Mouse (Mus musculus) limb, embryonic 13.5 days (tissue): Measurements from ENCODE around the gene Pfkfb2. TPM values are rescaled to one million over a fixed set of nuclear protein-coding genes. Genes with fewer than 3 reads are reported as not detected.

ENCODE experiments used
- ATAC-seq: fragments of 200-750 bp; cut with Nextera tagmentation; 2 replicates; pipeline ENCODE4 v1.8.0; 2017; ENCODE audit warnings: low read depth, moderate number of reproducible peaks, moderate TSS enrichment; ENCODE audit not compliant: low FRiP score
- H3K27ac ChIP-seq: fragments of 300-500 bp; sonication (generic); 2 replicates; pipeline ENCODE4 v1.5.1; 2015; ENCODE audit warnings: inconsistent platforms, mild to moderate bottlenecking, moderate library complexity
- H3K27me3 ChIP-seq: fragments of 300-500 bp; sonication (generic); 2 replicates; pipeline ENCODE4 v1.6.1; 2015; ENCODE audit warnings: mild to moderate bottlenecking, inconsistent platforms
- H3K36me3 ChIP-seq: fragments of 300-500 bp; sonication (generic); 2 replicates; pipeline ENCODE4 v1.6.1; 2015; ENCODE audit warnings: inconsistent platforms, mild to moderate bottlenecking, moderate library complexity
- H3K4me1 ChIP-seq: fragments of 300-500 bp; sonication (generic); 2 replicates; pipeline ENCODE4 v1.6.1; 2015; ENCODE audit warnings: inconsistent platforms
- H3K4me2 ChIP-seq: fragments of 300-500 bp; sonication (generic); replicated peaks from 2 replicates; pipeline ENCODE4 v1.6.1; 2015; ENCODE audit warnings: inconsistent platforms, mild to moderate bottlenecking, moderate library complexity
- H3K4me3 ChIP-seq: fragments of 300-500 bp; sonication (generic); 2 replicates; pipeline ENCODE4 v1.5.1; 2015; ENCODE audit warnings: moderate library complexity, mild to moderate bottlenecking, inconsistent platforms
- H3K9ac ChIP-seq: fragments of 300-500 bp; sonication (generic); 2 replicates; pipeline ENCODE4 v1.6.1; 2015; ENCODE audit warnings: mild to moderate bottlenecking, inconsistent platforms
- H3K9me3 ChIP-seq: fragments of 300-500 bp; sonication (generic); 2 replicates; pipeline ENCODE4 v1.6.1; 2016; ENCODE audit warnings: inconsistent platforms
- WGBS: fragments of 180-500 bp; shearing (Covaris S2); methylation state at CpG from one replicate; pipeline ENCODE4 v1.1.7; 2015; 5-methylcytosine and 5-hydroxymethylcytosine counted together
- polyA plus RNA-seq: library from polyadenylated mRNA; unstranded; fragments of >200 nt; fragmentation: Nextera tagmentation; extraction: Ambion mirVana; gene quantifications from 2 replicates; pipeline ENCODE4 v1.2.1, GENCODE M21; 2015

Gene Pfkfb2
- polyA plus RNA-seq, 1 experiment from 2014 or later = 8.7 TPM

DNA sequence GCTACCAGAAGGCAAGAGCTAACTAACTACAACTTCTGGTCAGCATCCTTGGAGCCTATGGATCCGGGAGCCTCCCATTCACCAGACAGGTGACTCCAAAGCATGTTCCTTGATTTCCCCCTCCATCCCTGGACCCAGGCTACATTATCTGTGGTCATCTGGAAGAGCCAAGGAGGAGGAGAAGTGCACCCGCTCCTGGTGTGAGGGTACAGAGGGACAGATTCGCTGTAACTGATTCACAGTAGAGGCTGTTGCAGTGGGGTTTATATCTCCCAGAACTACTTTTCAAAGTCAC is 12.9 kb downstream of the Pfkfb2 start:
- peak; percentile 4; the same call in 1 of the 2 replicates for ATAC-seq
- peak overlapping the region; percentile 44; the same call in 1 of the 2 replicates for H3K27ac ChIP-seq
- H3K27me3 ChIP-seq = peaks cover 7% of the 10 kb centered on the region; the same call in 1 of the 2 replicates
- no peaks in the 10 kb centered on the region for H3K9me3 ChIP-seq
- peak overlapping the region; percentile 99 for H3K4me2 ChIP-seq
- WGBS = under 1% methylated on average over 3 of the region's 3 CpGs
- H3K4me1 ChIP-seq = peaks cover 18% of the 10 kb centered on the region
- peak overlapping the region; percentile 94 for H3K9ac ChIP-seq
- peak overlapping the region; percentile 86 for H3K4me3 ChIP-seq
- peaks cover 15% of the 10 kb centered on the region for H3K36me3 ChIP-seq

DNA sequence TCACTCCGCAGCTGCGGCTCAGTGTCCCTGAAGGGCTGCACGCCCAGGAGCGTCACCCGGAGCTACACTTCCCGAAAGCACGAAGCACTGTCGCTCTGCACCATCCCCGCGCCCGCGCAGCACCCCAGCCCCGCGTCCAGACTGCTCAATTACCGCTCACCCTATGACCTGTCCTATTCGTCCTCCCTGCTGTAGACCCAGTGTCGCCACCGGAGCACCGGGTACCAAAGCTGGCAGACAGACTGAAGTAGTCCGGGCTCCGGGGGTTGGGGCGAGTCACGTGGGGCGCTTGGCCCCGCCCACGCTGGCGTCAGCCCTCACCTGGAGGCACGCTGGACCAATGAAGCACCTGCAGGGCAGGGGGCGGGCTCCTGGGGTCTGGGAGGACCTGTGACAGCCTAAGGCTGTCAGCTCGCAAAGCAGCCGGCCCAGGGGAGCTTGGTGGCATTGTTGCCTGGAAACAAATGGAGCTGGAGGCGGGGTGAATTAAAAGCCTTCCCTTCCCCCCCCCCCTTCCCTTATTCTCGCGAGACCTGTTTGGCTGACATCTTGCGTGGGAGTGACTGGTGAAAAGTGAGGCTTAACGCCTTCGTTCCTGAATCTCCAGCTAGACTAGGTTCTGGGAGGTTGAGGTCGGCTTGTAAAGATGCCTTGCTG is 13.4 kb downstream of the Pfkfb2 start, which contains the start of gene Gm29427:
Gene Gm29427, minus strand, starts transcription at position 239 of the 657 bp plus-strand sequence.
- H3K4me1 ChIP-seq = peaks cover 18% of the 10 kb centered on the region
- peaks cover 14% of the 10 kb centered on the region for H3K36me3 ChIP-seq
- H3K4me3 ChIP-seq = peak within 1 kb of the TSS; percentile 86
- H3K4me2 ChIP-seq = peak within 1 kb of the TSS; percentile 99
- no peaks in the 10 kb centered on the region for H3K9me3 ChIP-seq
- peaks cover 7% of the 10 kb centered on the region; the same call in 1 of the 2 replicates for H3K27me3 ChIP-seq
- H3K27ac ChIP-seq = peak within 1 kb of the TSS; percentile 44; the same call in 1 of the 2 replicates
- WGBS = under 1% methylated on average over 38 of the region's 38 CpGs
- peak; percentile 91 for ATAC-seq
- H3K9ac ChIP-seq = peak within 1 kb of the TSS; percentile 94

DNA sequence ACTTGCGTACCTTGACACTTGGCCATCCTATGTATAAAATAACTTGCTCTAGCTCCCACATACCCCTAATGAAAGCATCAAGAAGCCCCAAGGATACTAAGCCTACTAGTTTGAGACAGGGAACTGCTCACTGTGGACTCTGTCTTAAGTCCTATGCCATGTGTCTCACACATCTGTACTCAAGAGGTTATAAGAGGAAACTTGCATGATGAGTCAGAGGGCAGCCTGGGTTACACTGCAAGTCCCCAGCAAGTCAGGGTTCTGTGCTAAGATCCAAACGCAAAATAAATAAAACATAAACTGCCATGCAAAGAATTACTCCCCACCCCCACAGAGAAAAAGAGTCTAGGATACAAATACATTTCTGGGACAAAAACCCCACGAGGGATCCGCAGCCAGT is 15.0 kb downstream of the Pfkfb2 start:
- Histone ChIP-seq H3K9ac (no peak overlapping the region), H3K27me3 (peaks cover 7% of the 10 kb centered on the region; the same call in 1 of the 2 replicates), H3K36me3 (peaks cover 10% of the 10 kb centered on the region), H3K27ac (no peak overlapping the region), H3K9me3 (no peaks in the 10 kb centered on the region), H3K4me1 (peaks cover 16% of the 10 kb centered on the region), H3K4me3 (no peak overlapping the region), H3K4me2 (no peak overlapping the region)
- WGBS = 85% methylated on average over 4 of the region's 4 CpGs
- no peak for ATAC-seq

DNA sequence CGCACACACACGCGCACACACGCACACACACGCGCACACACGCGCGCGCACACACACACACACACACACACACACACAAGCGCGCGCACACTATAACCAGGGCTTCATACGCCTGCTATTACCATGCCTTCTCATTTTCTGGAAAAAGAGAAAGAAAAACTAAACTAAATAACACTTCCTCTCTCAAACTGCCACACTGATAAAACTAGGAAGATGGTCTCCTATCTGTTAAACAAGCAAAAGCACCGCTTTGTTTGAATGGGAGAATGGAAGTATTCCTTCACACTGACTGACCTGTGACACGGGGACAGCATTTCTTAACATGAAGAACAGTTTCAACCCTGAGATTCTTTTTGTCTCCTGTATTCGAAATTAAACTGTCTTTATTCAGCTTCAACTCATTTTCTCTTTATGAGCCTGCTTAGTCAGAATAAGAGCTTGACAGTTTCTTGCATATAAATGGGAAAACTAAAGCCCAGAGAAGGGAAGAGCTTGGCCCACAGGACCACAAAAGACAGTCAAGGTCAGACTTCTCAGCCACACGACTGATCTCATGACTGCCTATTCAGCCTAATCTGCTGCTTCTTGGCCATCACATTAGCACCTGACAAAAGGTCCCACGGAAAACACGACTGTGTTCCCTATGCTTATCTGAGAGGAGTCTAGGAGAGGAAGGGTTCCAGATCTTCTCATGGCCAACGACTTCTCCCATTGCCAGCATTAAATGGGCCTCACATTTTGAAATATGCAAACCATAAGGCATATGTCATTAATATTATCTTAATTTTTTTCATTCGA is 18.6 kb downstream of the Pfkfb2 start:
- peaks cover 3% of the 10 kb centered on the region; the same call in 1 of the 2 replicates for H3K4me1 ChIP-seq
- H3K4me3 ChIP-seq = no peak overlapping the region
- no peaks in the 10 kb centered on the region for H3K9me3 ChIP-seq
- no peak overlapping the region for H3K27ac ChIP-seq
- H3K27me3 ChIP-seq = peaks cover 7% of the 10 kb centered on the region; the same call in 1 of the 2 replicates
- no peak for ATAC-seq
- no peak overlapping the region for H3K9ac ChIP-seq
- no peak overlapping the region for H3K4me2 ChIP-seq
- 91% methylated on average over 22 of the region's 22 CpGs for WGBS
- peaks cover 31% of the 10 kb centered on the region for H3K36me3 ChIP-seq

DNA sequence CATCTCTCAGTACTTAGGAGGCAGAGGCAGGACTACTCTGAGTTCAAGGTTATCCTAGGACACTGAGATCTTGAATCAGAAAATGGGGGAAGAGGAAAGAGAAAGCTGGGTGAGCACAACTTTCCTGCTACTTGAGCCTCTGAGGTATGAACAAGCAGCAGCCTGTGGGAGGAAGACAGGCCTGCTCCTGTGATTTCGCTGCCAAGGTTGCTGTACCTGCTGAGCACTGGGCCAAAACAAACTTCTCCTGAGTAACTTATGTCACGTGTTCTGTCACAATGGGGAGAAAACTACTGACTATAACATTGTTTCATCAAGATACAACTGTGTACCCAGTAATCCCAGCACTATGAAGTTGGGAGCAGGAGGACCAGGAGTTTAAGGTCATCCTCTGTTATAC is 25.4 kb downstream of the Pfkfb2 start:
- Histone ChIP-seq H3K27me3 (no peaks in the 10 kb centered on the region), H3K4me2 (no peak overlapping the region), H3K9me3 (no peaks in the 10 kb centered on the region), H3K9ac (no peak overlapping the region), H3K4me3 (no peak overlapping the region), H3K27ac (no peak overlapping the region), H3K36me3 (peaks cover 71% of the 10 kb centered on the region), H3K4me1 (no peaks in the 10 kb centered on the region)
- 79% methylated on average over 2 of the region's 2 CpGs for WGBS
- no peak for ATAC-seq

DNA sequence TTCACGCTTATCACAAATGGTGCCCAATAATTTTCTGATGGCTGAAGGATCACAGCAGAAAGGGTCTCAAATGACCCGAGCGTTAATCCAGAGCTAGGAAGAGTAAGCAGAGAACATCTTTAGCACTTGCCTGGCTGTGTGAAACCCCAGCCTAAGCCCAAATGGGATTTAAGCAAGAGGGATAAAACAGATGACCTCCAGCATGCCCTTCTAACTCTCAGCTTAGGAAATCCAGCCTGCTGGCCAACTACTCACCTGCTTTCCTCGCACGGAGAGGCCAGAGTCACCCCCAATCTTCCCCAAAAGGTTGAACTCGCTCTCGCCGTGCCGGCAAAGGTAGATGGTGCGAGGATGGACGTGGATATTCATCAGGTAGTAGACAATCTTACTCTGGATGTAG is 27.1 kb downstream of the Pfkfb2 start:
- no peak overlapping the region for H3K9ac ChIP-seq
- H3K4me1 ChIP-seq = no peaks in the 10 kb centered on the region
- WGBS = 92% methylated on average over 11 of the region's 11 CpGs
- no peak overlapping the region for H3K4me2 ChIP-seq
- no peak overlapping the region for H3K4me3 ChIP-seq
- H3K27ac ChIP-seq = no peak overlapping the region
- peaks cover 76% of the 10 kb centered on the region for H3K36me3 ChIP-seq
- no peak for ATAC-seq
- no peaks in the 10 kb centered on the region for H3K9me3 ChIP-seq
- no peaks in the 10 kb centered on the region for H3K27me3 ChIP-seq

DNA sequence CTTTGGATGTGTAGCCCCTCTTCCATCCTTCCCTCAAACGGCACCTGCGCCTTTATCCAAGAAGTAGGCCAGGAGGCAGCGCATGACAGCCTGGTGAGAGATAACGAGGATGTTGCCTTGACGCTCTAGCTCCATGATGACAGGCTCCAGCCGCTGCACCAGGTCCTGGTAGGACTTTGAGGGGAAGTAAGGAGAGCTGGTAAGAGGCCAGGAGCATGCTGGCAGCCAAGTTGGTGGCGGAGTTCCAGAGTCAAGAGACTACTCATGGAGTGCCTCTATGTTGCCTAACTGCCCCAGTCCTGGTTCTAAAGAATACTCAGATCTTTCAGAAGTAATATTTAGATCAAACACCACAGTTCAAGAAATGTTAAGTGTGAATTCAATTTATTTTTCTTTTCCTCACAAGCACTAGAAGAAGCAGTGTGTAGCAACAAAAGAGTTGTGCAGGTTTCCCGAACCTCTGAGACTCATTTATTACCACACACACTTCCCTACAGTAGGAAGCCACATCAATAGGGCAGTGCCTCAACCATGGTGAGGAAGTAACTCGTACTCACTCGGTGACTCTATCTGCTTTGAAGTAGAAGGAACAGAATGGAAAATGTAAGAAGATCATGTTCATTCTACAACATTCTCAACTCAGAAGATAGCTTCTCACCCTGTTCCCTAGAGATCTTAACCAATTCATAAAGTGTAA is 29.0 kb downstream of the Pfkfb2 start:
- ATAC-seq = no peak
- Histone ChIP-seq H3K27ac (no peak overlapping the region), H3K4me2 (no peak overlapping the region), H3K4me1 (no peaks in the 10 kb centered on the region), H3K36me3 (peaks cover 62% of the 10 kb centered on the region), H3K4me3 (no peak overlapping the region), H3K27me3 (no peaks in the 10 kb centered on the region), H3K9me3 (no peaks in the 10 kb centered on the region), H3K9ac (no peak overlapping the region)
- 89% methylated on average over 10 of the region's 10 CpGs for WGBS

DNA sequence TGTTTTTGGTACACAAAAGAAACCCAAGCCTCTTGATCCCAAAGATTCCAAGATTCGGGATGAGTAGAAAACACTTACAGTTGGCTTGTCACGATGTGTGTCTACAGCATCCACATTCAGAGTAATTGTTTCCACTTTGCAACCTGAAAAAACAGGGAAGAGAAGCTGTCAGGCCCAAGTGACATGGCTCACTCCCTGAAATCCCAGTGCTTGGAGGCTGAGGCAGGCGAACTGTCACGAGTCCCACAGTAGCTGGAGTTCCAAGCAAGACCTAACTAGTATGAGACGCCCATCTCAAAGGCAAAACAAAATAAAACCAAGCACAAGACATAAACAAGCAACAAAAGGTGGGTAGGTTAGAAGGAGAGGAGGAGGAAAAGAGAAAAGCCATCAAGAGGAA is 30.5 kb downstream of the Pfkfb2 start:
- Histone ChIP-seq H3K9ac (no peak overlapping the region), H3K36me3 (peaks cover 56% of the 10 kb centered on the region), H3K27me3 (no peaks in the 10 kb centered on the region), H3K4me2 (no peak overlapping the region), H3K4me3 (no peak overlapping the region), H3K4me1 (no peaks in the 10 kb centered on the region), H3K9me3 (no peaks in the 10 kb centered on the region), H3K27ac (no peak overlapping the region)
- ATAC-seq = no peak
- 89% methylated on average over 5 of the region's 5 CpGs for WGBS

DNA sequence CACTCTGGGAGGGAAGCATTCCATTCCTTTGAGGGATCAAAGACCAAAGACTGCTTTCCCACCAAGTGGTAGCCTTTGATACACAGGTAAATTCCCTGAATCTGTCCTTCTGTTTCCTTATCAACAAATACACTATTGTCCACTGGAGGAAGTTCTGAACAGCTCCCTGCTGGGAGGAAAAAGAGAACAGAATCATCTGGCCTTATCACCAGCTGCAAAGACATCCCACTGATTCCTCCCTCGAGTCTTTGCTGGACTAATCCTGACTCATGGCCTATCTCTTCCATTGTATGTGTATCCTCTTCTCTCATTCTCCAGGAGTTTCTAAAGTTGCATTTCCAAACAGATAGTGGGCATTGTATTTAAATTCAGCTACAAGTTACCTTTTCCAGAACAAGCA is 45.1 kb downstream of the Pfkfb2 start:
- ATAC-seq = no peak
- WGBS = 74% methylated on average over 1 of the region's 1 CpGs

DNA sequence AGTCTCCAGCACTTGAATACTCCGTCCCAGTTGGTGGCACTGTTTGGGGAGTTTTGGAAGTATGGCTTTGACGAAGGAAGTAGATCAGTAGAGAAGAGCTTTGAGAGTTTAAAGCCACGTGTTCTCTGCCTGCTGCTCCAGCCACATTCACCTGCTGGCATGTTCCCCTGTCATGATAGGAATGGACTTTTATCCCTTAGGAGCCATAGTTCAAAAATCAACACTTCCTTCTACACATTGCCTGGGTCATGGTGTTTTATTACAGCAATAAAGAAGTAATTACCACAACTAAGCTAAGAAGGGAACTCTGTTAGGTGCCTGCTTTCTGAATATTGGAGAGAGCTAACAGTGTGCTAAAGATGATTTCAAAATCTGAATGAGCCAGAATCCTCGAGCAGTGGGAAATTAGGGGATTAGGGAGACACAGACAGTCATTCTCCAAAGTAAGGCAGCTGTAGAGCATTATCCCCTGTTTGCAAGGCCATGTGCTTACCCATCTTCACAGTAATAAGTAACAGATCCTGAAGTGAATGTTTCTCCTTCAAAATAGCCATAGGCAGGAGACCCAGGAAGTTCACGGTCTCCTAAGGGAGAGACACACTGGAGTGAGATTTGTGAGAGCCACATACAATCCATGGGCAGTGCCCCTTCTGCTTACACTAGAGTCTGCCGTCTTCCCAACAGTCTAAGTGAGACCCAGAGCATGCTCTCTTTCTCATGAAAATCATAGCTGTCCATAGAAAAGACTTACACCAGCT is 47.2 kb downstream of the Pfkfb2 start:
- no peak overlapping the region for H3K4me2 ChIP-seq
- H3K27me3 ChIP-seq = no peaks in the 10 kb centered on the region
- no peak for ATAC-seq
- no peak overlapping the region for H3K9ac ChIP-seq
- H3K4me3 ChIP-seq = no peak overlapping the region
- H3K9me3 ChIP-seq = no peaks in the 10 kb centered on the region
- H3K4me1 ChIP-seq = 0 out of 2 replicates have a peak, but pooled peaks cover 4% of the 10 kb centered on the region
- WGBS = 38% methylated on average over 6 of the region's 6 CpGs
- no peaks in the 10 kb centered on the region for H3K36me3 ChIP-seq
- no peak overlapping the region for H3K27ac ChIP-seq

More for the DNA sequence above, 45.1 kb downstream of the Pfkfb2 start:
- peaks cover 4% of the 10 kb centered on the region; the same call in 1 of the 2 replicates for H3K36me3 ChIP-seq
- H3K4me2 ChIP-seq = no peak overlapping the region
- H3K9ac ChIP-seq = no peak overlapping the region
- H3K9me3 ChIP-seq = no peaks in the 10 kb centered on the region
- no peak overlapping the region for H3K4me3 ChIP-seq
- 0 out of 2 replicates have a peak, but pooled peaks cover 4% of the 10 kb centered on the region for H3K4me1 ChIP-seq
- no peak overlapping the region for H3K27ac ChIP-seq
- H3K27me3 ChIP-seq = no peaks in the 10 kb centered on the region

DNA sequence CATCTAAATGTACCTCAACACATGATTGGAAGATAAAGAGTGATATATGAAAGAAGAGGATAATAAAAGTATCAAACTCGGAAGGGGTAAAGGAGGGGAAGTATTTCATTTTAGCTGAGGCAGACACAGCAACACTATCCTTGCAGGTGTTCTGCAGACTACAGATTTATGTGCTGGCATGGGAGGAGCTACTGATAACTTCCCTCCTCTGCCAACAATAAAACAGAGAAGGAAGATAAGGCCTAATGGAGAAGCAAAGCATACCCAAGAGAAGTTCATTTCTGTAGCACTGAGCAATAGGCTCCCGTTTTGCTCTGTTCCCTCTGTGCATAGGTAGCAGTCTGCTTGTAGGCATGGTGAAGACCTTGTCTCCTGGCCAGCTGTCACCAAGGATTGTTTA is 48.0 kb downstream of the Pfkfb2 start:
- H3K4me3 ChIP-seq = no peak overlapping the region
- no peaks in the 10 kb centered on the region for H3K27me3 ChIP-seq
- no peak for ATAC-seq
- H3K9me3 ChIP-seq = no peaks in the 10 kb centered on the region
- H3K4me1 ChIP-seq = 0 out of 2 replicates have a peak, but pooled peaks cover 4% of the 10 kb centered on the region
- 71% methylated on average over 2 of the region's 2 CpGs for WGBS
- H3K9ac ChIP-seq = no peak overlapping the region
- H3K4me2 ChIP-seq = no peak overlapping the region
- no peaks in the 10 kb centered on the region for H3K36me3 ChIP-seq
- H3K27ac ChIP-seq = no peak overlapping the region
